Mouse (Mus musculus) hindlimb bud, embryonic 11.5 days (tissue): ENCODE results near the gene Dnah8.
A peak's percentile ranks its signal among the peaks of the same experiment; 100 is the strongest.

Experiments
- DNase-seq: peaks from one replicate; pipeline ENCODE4 v3.0.0-alpha.2; 2012; ENCODE audit warnings: low read depth, low spot score; ENCODE audit errors: extremely low spot score

The Dnah8 gene

DNA sequence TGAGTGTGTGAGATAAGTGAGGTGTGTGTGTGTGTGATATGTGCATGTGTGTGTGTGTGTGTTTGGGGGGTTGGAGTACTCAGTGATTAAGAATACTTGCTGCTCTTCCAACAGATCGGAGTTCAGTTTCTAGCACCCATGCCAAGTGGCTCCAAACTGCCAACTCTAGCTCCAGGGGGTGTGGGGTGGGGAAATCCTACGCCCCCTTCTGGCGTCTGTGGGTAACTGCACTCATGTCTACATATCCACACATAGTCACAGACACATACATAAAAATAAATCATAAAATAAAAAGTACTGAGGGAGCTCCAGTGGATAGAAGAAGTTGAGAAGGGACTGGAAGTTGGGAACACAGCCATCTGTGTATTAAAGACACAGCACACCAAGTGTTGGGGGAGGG, 119.8 kb downstream of the Dnah8 start:
- DNase-seq, result no peak

DNA sequence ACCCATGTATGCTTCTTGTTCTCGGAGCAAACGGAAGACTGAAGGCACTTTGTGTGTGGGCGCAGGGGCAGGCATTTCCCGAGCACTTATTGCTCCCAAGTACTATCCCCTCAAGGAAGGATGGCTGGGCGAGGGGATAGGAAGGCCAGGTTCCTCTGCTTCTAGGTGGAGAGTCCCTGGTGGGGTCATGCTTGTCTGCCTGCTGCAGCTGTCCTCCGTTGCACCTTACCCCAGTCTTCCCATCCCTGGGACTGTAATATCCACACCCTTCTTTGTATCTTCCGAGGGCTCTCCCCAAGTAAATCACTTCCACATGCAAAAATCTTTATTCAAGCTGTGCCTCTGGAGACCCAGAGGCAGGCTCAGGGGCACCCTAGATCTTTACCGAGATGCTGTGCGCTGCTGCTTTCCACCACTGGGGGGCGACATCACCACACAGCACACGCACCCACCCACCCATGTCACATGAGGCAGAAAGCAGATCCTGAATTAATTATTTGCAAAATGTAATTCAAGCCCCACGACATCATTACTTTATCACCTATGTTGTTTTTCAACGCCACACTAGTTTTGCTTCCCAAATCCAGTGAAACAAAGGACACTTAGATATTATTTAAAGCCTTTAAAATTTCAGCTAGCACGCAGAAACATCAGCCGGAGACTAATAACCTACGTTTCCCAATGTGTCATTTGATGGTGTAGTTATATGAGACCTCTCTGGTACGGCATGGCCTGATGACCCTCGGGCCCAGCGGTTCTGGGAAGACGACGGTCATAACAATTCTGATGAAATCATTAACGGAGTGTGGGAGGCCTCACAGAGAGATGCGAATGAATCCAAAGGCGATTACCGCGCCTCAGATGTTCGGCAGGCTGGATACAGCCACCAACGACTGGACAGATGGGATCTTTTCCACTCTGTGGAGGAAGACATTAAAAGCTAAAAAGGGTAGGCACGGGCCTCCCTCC, 122.2 kb downstream of the Dnah8 start:
- peak; percentile 42 for DNase-seq

DNA sequence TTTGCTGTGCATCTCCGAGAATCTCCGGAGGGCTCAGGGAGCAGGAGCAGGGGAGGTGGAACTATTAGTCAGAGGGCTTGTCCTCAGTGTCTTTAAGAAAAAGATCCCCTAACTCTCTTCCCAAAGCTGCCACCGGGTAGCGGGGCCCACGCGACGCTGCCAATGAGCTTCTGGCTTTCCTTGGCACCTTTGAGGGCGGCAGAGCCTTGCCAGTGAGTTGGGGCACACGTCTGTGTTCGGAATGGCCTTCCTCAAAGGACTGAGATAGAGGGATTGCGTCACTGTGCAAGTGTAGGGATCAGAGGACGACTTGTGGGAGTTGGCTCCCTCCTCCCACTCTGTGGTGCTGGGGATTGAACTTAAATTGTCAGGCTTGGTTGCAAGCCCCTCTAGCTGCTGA, 125.2 kb downstream of the Dnah8 start:
- no peak for DNase-seq

DNA sequence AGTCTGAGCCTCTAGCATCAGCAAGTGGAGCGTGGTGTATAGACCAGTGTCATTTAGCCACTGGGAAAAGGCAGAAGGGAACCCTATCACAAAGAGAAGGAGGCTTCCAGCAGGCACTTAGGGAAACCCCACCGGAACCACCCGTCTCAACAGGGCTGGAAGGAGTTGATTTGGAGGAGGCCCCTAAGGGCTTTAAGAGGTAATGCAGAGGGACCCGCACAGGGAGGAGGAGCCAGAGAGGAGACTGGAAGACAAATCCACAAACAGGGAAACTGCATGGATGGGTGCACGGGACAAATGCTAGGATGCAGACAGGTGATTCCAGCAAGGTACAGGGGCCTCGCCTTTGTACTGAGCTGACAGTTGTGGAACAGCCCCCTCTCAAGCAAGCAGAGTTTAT, 126.1 kb downstream of the Dnah8 start:
- no peak for DNase-seq

DNA sequence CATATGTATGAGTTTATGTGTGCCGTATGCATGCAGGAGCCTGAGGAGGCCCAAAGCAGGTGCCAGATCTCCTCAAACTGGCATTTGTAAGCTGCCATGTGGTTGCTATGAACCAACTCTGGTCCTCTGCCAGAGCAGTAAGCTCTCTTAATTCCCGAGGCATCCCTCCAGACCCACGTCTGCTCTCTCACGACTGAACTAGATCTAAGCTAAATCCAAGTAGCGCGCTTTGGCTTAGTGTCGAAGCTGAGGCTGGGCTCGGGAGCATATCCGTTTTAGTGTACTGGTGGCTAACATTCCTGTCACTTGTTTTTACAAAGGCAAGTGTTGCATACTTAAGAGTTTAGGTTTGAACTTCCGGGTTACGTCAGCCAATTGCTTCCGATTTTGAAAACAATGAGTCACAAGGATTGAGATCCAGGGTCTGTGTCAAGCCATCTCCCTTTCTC, 128.2 kb downstream of the Dnah8 start:
- no peak for DNase-seq

DNA sequence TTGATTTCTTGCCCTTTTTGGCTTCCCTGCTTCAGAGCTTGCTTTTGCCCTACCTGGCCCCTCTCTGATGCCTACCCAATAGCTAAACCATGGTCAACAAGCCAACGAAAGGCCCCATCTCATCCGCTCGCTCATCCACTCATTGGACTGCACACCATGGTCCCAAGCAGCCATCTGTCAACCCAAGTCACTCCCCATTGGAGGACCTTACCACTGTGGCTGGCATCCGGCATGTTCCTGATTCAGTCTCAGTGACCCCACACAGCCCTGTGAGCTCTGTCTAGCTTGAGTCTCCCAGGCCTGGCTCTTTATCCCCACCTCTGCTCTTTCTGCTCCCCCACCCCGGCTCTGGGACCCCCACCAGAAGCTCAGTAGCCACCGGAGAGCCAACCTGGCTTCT, 129.0 kb downstream of the Dnah8 start:
- no peak for DNase-seq

DNA sequence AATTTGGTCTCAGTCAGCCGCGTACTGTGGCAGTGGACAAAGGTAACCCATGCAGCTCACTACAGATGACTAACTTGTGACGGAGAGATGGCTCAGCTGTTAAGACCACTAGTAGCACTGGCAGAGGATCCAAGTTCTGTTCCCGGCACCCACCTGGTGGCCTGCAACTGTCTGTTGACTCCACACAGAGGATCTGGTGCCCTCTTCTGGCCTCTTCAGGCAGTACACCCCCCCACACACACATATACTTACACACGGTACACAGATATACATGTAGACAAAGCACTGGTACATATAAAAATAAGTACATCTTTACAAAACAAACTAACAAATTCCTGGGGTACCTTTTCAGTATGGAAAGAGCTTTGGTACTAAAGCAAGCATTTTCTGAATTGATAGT, 132.6 kb downstream of the Dnah8 start:
- no peak for DNase-seq

DNA sequence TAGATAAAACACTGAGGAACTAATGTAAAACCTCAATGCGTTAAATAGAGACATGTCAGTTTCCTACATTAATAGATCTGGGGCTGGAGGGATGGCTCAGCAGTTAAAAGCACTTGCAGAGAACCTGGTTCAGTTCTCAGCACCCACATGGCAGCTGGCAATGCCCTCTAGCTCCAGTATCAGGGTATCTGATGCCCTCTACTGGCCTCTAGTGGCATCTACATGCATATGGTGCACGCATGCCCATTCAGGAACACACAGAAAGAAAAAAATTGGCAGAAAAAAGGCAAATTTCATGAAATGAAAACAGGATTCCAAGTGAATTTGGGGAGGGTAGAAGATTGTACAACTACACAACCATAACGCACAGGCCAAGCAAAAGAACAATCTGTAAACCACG, 136.2 kb downstream of the Dnah8 start:
- DNase-seq, result no peak

DNA sequence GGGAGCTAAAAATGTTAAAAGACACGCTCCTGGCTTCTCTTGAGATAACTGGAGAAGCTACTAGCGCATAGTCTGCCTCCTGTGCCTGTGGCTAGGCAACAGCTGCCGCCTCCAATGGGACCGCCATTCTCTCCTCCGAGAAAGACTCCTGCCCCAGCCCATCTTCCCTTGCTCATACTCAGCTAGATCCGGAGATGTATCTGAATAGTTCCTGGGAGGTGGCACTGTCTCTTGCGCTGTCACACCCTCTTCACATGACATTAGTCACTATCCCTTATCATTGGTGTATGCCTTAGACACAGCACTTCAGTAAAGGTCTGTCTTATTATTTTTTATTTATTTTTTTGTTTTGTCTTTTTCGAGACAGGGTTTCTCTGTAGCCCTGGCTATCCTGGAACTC, 140.1 kb downstream of the Dnah8 start:
- no peak for DNase-seq

DNA sequence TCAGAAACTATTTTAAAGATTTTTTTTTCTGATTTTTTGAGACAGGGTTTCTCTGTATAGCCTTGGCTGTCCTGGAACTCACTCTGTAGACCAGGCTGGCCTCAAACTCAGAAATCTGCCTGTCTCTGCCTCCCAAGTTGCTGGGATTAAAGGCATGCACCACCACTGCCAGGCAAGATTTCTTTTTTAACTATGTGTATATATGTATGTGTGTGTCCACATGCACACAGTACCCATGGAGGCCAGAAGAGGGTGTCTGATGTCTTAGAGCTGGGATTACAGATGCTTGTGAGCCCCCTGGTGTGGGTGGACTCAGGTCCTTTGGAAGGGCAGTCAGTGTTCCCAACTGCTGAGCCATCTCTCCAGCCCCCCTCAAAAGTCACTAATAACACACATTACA, 150.3 kb downstream of the Dnah8 start:
- no peak for DNase-seq

DNA sequence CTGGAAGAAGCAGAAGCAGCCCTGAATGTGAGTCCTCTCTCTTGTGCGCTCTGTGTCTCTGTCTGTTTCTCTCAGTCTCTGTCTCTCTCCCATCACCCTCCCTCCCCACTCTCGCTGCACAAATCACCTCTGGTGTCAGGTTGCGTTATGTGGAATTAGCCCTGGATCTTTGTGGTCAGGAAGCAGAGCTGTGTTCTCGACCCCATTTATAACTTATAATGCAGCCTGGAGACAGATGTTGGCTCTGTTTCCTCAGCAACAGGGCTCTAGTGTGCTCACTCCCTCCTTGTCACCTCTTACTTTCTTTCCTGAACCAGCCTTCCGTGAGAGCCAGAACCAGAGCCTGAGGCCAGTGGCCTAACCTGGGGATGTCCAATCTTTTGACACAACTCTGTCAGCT, 150.9 kb downstream of the Dnah8 start:
- no peak for DNase-seq

DNA sequence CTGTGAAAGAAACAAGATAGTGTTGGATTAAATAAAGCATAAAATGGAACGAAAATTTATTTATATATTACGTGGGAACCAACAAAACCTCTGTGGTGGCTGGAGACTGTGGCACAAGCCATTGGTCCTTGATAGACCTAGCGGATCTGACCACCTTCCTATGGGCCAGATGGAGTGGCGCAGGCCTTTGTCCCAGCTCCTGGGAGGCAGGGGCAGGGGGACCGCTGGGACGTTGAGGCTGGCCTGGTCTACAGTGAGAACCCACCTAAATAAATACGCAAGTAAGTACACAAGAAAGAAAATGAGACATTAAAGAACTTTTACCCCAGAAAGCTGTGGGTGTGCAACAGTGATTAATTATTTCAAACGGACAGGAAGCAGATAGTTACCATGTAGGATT, 156.9 kb downstream of the Dnah8 start:
- DNase-seq, result no peak

DNA sequence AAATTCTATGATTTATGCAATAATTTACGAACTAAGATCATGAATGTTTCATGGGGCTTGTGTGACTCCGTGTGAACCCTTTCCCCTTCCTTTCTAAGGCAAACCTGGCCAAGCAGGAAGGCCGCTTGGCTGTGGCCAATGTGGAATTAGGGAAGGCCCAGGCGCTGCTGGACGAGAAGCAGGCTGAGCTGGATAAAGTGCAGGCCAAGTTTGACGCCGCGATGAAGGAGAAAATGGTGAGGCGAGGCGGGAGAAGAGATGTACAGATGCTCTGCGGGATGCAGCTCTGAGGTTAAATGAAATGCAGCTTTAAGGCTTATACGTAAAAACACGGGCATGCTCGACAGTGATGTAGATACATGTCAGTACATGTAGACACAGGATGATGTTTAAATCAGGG, 158.1 kb downstream of the Dnah8 start:
- no peak for DNase-seq

DNA sequence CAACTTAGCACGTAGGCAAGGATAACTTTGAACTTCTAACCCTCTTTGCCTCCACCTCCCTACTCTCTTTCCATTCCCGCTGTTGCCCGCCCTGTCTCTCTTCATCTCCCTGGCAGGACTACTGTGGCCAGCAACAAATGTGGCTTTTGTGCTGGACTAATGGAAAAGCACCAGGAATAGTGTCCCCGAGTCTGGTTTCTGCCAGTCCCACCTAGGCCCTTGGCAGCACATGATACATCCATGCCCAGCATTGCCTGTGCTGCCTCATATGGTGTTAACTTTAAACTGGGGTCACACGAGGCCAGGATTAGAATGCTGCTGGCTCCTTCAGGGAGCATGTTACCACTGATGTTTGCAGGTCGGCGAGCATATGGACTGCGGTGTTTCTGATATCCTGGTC, 164.2 kb downstream of the Dnah8 start:
- no peak for DNase-seq

DNA sequence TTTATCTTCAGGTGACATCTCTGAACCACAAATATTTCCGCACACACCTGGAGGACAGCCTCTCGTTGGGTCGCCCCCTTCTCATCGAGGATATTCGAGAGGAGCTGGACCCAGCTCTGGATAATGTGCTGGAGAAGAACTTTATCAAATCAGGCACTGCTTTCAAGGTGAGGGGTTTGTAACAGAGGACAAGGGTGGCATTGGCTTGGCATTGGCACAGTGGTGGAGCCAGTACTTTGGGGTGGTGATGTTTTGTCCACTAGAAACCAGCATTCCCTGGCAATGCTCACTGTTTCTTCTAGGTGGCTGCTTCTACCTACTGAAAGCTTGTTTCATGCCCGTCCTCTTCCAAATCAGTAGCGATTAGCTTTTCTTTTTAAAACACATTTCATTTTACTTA, 166.7 kb downstream of the Dnah8 start:
- DNase-seq, result no peak

DNA sequence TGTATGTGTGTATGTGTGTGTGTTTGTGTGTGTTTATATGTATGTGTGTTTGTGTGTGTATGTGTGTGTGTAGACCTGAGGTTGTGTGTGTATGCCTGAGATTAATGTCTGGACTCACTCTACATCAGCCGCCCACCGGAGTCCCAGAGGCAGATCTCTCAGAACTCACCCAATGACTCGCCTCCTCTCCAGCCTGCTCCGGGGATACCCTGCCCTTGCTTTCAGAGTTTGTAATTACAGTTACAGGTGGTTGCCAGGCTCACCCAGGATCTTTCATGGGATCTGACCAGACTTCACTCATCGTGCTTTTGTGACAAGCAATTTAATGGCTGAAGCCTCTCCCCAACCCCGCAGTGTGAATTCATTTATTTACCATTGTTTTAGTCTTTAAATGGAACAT, 168.2 kb downstream of the Dnah8 start:
- no peak for DNase-seq

DNA sequence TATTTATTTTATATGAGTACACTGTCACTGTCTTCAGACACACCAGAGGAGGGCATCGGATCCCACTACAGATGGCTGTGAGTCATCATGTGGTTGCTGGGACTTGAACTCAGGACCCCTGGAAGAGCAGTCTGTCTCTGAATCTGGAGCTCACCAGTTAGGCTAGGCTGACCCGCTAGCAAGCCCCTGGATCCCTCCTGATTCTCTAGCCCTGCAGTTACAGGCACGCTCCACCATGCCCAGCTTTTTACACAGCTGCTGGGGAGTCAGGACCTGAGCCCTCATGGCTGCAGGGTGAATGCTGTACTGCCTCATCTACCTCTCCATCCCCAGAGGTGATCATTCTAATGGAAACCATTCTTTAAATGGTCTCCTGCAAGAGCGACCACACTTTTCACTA, 172.5 kb downstream of the Dnah8 start:
- no peak for DNase-seq

DNA sequence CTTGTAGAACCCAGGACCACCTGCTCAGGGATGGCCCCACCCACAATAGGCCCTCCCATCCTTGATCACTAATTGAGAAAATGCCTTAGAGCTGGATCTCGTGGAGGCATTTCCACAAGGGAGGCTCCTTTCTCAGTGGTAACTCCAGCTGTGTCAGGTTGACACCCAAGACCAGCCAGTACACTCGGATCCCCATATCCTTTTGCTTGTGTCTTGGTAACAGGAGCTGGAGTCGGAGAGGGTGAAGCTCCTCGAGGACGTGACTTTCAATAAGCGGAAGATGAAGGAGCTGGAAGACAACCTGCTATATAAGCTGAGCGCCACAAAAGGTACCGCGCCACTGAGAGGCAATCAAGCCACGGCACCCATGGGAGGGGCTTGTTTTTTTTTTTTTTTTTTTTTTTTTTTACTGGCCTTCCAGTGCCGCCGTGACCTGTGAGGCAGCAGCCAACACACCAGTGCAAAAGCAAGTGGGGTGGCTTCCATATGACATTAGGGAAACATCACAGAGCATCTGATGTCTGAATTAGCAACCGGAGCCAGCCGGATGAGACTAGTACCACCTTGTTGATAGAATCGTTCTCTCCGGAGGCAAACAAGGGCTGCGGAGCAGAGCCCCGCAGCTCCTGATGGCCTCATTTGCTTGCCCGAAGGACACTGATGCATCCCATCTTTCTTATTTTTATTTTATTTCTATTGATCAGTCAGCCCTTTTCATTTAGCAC, 176.3 kb downstream of the Dnah8 start:
- DNase-seq, result no peak

DNA sequence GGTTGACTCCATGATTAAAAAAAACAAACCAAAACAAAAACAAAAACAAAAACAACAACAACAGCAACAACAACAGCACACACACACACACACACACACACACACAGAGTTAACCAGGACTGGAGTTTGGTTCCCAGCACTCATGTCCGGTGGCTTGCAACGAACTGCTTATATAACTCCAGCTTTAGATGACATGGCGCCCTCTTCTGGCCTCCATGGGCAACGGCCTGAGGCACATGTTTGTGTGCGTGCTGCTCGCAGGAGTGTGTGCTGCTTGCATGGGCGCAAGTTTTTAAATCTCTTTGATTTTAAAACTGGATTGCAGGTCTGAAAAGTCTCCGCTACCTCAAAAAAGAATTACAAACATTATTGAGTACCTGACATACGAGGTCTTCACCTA, 179.5 kb downstream of the Dnah8 start:
- DNase-seq, result no peak

DNA sequence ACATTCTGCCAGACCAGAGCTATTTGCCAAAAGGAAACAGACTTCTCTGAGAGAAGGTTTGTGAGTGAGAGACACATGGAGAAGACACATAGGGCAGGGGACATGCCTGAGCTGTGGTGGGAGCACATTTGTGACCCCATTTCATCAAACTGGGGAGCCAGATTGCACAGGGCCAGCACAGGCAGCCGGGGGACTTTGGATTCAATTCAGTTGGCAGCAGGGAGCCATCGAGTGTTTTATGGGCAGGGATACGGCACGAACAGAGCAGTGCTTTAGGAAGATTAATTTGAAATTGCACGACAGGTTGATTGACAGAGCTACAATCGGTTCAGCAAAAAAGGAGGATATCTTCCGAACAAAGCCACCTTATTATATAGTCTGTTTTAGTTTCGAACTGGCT, 180.8 kb downstream of the Dnah8 start:
- DNase-seq, result no peak

DNA sequence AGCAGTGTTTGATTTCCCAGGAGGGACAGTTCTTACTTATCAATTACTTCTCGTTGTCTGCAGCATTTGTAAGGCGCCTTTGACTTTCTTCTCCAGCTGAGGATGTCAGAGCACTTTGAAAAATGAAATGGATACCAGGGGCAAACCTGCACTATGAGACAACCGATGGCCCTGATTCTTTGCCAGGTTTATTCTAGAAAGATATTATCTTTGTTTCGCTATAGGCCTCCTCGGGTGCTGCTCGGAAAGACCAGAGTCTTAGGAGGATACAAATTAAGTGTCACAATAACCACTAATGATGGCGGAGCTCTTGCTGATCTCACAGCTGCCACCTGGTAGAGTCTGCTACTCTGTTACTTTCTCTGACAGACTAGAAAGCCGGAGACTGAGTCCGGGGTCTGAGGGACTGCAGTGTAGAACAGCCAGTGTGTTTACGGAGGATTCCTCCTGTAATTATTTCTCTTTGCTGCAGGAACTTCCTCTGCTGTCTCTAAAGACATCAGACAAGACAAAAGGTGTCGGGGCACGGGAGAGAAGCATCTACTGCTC, 181.4 kb downstream of the Dnah8 start:
- DNase-seq, result no peak
